Mouse (Mus musculus) midbrain, embryonic 11.5 days (tissue): ENCODE results near the gene Saxo1. TPM values are rescaled to one million over a fixed set of nuclear protein-coding genes. Genes with fewer than 3 reads are reported as not detected.

Experiments used
- ATAC-seq: fragments of 200-750 bp; cut with Nextera tagmentation; 2 replicates; pipeline ENCODE4 v1.8.0; 2017; ENCODE audit warnings: moderate TSS enrichment, moderate library complexity; ENCODE audit not compliant: low FRiP score
- DNase-seq: peaks from one replicate; pipeline ENCODE4 v3.0.0; 2015; ENCODE audit warnings: low spot score; ENCODE audit errors: missing footprints
- H3K27ac ChIP-seq: fragments of 300-500 bp; sonication (generic); 2 replicates; pipeline ENCODE4 v1.5.1; 2014; ENCODE audit warnings: low read depth, low read length
- H3K27me3 ChIP-seq: fragments of 300-500 bp; sonication (generic); 2 replicates; pipeline ENCODE4 v1.6.1; 2014; ENCODE audit warnings: mild to moderate bottlenecking, low read length, moderate library complexity, mixed read lengths; ENCODE audit not compliant: control insufficient read depth, insufficient read depth
- H3K36me3 ChIP-seq: fragments of 300-500 bp; sonication (generic); 2 replicates; pipeline ENCODE4 v1.6.1; 2014; ENCODE audit warnings: mild to moderate bottlenecking, low read length, moderate library complexity, mixed read lengths; ENCODE audit not compliant: control insufficient read depth, insufficient read depth
- H3K4me1 ChIP-seq: fragments of 300-500 bp; sonication (generic); 2 replicates; pipeline ENCODE4 v1.6.1; 2014; ENCODE audit warnings: low read length; ENCODE audit not compliant: control insufficient read depth, insufficient read depth
- H3K4me2 ChIP-seq: fragments of 300-500 bp; sonication (generic); 2 replicates; pipeline ENCODE4 v1.6.1; 2014; ENCODE audit warnings: mild to moderate bottlenecking, moderate library complexity
- H3K4me3 ChIP-seq: fragments of 300-500 bp; sonication (generic); 2 replicates; pipeline ENCODE4 v1.5.1; 2014; ENCODE audit warnings: low read depth, low read length
- H3K9ac ChIP-seq: fragments of 300-500 bp; sonication (generic); 2 replicates; pipeline ENCODE4 v1.6.1; 2014; ENCODE audit warnings: low read length
- H3K9me3 ChIP-seq: fragments of 300-500 bp; sonication (generic); 2 replicates; pipeline ENCODE4 v1.6.1; 2016; ENCODE audit warnings: low read length; ENCODE audit not compliant: control insufficient read depth
- WGBS: fragments of 180-500 bp; shearing (Covaris S2); extraction: QIAGEN DNeasy Blood & Tissue Kit; methylation state at CpG from one replicate; pipeline ENCODE4 v1.1.7; 2014; 5-methylcytosine and 5-hydroxymethylcytosine counted together
- polyA plus RNA-seq: library from polyadenylated mRNA; unstranded; fragments of >200 nt; fragmentation: Nextera tagmentation; extraction: Ambion mirVana; gene quantifications from 2 replicates; pipeline ENCODE4 v1.2.1, GENCODE M21; 2014

The Saxo1 gene
- polyA plus RNA-seq, 1 experiment from 2014 or later, result not detected

- Histone ChIP-seq H3K4me2 (no peak overlapping the region), H3K27ac (no peak overlapping the region), H3K36me3 (no peaks in the 10 kb centered on the region), H3K4me3 (no peak overlapping the region), H3K4me1 (no peaks in the 10 kb centered on the region), H3K9ac (no peak overlapping the region), H3K9me3 (no peaks in the 10 kb centered on the region), H3K27me3 (no peaks in the 10 kb centered on the region)
- peak; percentile 84 for DNase-seq
- ATAC-seq, result no peak
- 44% methylated on average over 4 of the region's 4 CpGs for WGBS
Observed at GRCm38 (mm10) chr4:86537972-86538371, 20.2 kb downstream of the Saxo1 start.

- Histone ChIP-seq H3K4me1 (no peaks in the 10 kb centered on the region), H3K36me3 (no peaks in the 10 kb centered on the region), H3K9me3 (no peaks in the 10 kb centered on the region), H3K9ac (no peak overlapping the region), H3K27me3 (no peaks in the 10 kb centered on the region), H3K4me3 (no peak overlapping the region), H3K4me2 (no peak overlapping the region), H3K27ac (no peak overlapping the region)
- WGBS, result 72% methylated on average over 5 of the region's 5 CpGs
- DNase-seq, result peak; percentile 47
- ATAC-seq, result no peak
Observed at GRCm38 (mm10) chr4:86534091-86534481, 24.0 kb downstream of the Saxo1 start.

DNA sequence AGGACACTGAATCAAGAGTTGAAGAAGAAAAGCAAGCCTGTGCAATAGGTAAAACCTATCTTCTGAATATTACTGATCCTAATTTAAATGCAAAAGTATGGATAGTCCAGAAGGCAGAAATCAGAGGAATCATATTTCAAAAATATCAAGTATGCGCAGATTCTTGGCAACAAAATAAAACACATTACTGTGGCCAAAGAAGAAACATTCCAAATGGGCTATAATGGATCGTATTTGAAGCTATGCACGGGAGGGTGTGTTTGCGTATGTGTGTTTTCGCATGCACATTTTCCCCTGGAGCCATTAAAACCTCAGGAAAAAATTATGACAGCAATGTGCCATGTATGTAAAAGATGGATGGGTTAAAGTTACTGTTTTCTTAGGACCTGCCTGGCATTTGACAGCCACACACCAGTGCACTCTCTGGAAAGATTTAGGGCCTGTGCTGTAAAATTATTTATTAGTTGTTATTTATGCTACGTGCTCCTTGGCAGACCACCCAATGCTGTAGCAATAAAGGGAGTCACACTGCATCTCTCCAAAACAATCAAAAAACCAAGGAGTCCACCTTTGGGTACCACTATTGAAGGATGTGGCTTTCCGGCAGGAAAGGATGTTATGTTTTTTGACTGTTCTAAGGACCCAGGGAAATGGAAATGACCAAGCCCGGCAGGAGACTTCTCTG lies 24.6 kb downstream of the Saxo1 start:
- WGBS, result 88% methylated on average over 8 of the region's 8 CpGs
- H3K4me1 ChIP-seq, result no peaks in the 10 kb centered on the region
- H3K27me3 ChIP-seq, result no peaks in the 10 kb centered on the region
- ATAC-seq (no peak), DNase-seq (peak; percentile 51)
- no peak overlapping the region for H3K4me3 ChIP-seq
- no peak overlapping the region for H3K4me2 ChIP-seq
- no peaks in the 10 kb centered on the region for H3K36me3 ChIP-seq
- H3K27ac ChIP-seq, result no peak overlapping the region
- no peaks in the 10 kb centered on the region for H3K9me3 ChIP-seq
- no peak overlapping the region for H3K9ac ChIP-seq

DNA sequence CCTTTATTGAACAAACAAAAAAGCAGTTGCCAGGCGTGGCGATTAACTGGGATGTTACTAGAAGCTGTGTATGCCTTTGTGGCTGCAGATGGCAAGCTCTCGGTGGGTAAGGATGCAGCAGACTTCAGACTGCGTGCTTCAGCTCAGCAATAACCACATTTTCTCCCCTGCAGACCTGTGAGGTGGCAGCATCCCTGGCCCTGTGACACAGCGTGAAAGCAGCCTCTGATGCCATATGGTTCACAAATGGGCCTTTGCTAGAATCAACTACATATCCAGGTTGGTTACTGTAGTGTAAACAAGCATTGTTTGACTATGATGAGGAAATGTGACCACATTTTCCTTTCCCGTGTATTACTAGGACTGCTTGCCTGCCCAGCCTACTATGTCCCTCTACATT lies 29.0 kb downstream of the Saxo1 start:
- Histone ChIP-seq H3K4me3 (no peak overlapping the region), H3K9me3 (no peaks in the 10 kb centered on the region), H3K4me1 (no peaks in the 10 kb centered on the region), H3K4me2 (no peak overlapping the region), H3K36me3 (no peaks in the 10 kb centered on the region), H3K27ac (no peak overlapping the region), H3K9ac (no peak overlapping the region), H3K27me3 (no peaks in the 10 kb centered on the region)
- ATAC-seq, result no peak
- DNase-seq, result peak; percentile 21
- WGBS, result 80% methylated on average over 6 of the region's 6 CpGs

GRCm38 (mm10) chr4:86527162-86528136 lies 30.7 kb downstream of the Saxo1 start:
- H3K9me3 ChIP-seq, result no peaks in the 10 kb centered on the region
- H3K27ac ChIP-seq, result no peak overlapping the region
- no peak overlapping the region for H3K4me3 ChIP-seq
- H3K4me2 ChIP-seq, result no peak overlapping the region
- no peak for DNase-seq
- no peaks in the 10 kb centered on the region for H3K27me3 ChIP-seq
- no peak for ATAC-seq
- H3K9ac ChIP-seq, result no peak overlapping the region
- no peaks in the 10 kb centered on the region for H3K4me1 ChIP-seq
- no peaks in the 10 kb centered on the region for H3K36me3 ChIP-seq
- whole genome bisulfite sequencing, result 76% methylated on average over 11 of the region's 11 CpGs

GRCm38 (mm10) chr4:86524483-86524882 lies 33.6 kb downstream of the Saxo1 start:
- H3K4me3 ChIP-seq, result no peak overlapping the region
- no peaks in the 10 kb centered on the region for H3K9me3 ChIP-seq
- no peaks in the 10 kb centered on the region for H3K36me3 ChIP-seq
- H3K27me3 ChIP-seq, result no peaks in the 10 kb centered on the region
- no peak overlapping the region for H3K4me2 ChIP-seq
- H3K4me1 ChIP-seq, result no peaks in the 10 kb centered on the region
- no peak overlapping the region for H3K27ac ChIP-seq
- WGBS, result 88% methylated on average over 1 of the region's 1 CpGs
- DNase-seq, result no peak
- H3K9ac ChIP-seq, result no peak overlapping the region
- no peak for ATAC-seq

GRCm38 (mm10) chr4:86523771-86524170 lies 34.4 kb downstream of the Saxo1 start:
- H3K27me3 ChIP-seq, result no peaks in the 10 kb centered on the region
- H3K36me3 ChIP-seq, result no peaks in the 10 kb centered on the region
- no peak for ATAC-seq
- 91% methylated on average over 5 of the region's 5 CpGs for WGBS
- no peaks in the 10 kb centered on the region for H3K4me1 ChIP-seq
- H3K9ac ChIP-seq, result no peak overlapping the region
- DNase-seq, result peak; percentile 45
- no peak overlapping the region for H3K4me2 ChIP-seq
- H3K9me3 ChIP-seq, result no peaks in the 10 kb centered on the region
- H3K4me3 ChIP-seq, result no peak overlapping the region
- no peak overlapping the region for H3K27ac ChIP-seq

DNA sequence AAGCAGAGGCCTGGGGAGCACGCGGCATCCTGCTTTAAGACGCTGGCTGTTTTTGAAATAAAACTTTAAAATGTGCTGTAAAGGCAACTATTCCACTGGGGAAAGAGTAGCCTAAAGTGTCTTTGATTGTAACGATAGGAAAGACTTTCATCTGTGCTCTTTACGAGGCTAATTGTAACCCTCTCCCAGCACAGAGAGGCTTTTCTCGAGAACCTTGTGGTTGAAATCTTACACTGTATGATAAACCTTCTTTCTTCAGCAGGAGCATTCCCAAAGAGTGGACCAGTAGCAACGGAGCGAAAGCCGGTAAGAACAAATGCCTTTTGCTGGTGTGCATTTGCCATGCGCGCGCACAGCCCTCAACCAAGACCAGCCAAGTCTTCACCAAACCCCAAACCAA lies 37.4 kb downstream of the Saxo1 start:
- DNase-seq, result peak; percentile 28
- 93% methylated on average over 12 of the region's 12 CpGs for WGBS
- Histone ChIP-seq H3K9ac (no peak overlapping the region), H3K4me2 (no peak overlapping the region), H3K4me3 (no peak overlapping the region), H3K36me3 (no peaks in the 10 kb centered on the region), H3K9me3 (no peaks in the 10 kb centered on the region), H3K4me1 (no peaks in the 10 kb centered on the region), H3K27ac (no peak overlapping the region), H3K27me3 (no peaks in the 10 kb centered on the region)
- ATAC-seq, result no peak

DNA sequence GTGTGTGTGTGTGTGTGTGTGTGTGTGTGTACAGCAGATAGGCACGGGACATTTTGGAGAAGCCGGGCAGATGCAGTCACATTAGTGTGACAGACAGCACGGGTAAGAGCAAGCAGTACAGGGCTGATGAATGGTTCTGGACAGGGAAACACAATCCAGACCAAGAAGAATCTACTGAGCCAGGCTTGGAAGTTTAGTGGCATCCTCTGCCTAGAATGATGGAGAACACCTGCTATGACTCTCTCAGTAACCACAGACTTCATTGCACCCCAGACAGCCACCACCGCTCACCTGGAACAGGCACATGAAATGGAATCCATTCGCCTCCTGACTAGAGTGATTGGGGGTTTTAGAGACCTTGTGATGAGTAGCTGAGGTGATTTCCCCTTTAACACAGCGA lies 38.2 kb downstream of the Saxo1 start:
- Histone ChIP-seq H3K4me2 (no peak overlapping the region), H3K36me3 (no peaks in the 10 kb centered on the region), H3K27me3 (no peaks in the 10 kb centered on the region), H3K4me3 (no peak overlapping the region), H3K27ac (no peak overlapping the region), H3K9me3 (no peaks in the 10 kb centered on the region), H3K4me1 (no peaks in the 10 kb centered on the region), H3K9ac (no peak overlapping the region)
- peak; percentile 44 for DNase-seq
- WGBS, result 93% methylated on average over 6 of the region's 6 CpGs
- ATAC-seq, result no peak
